Mouse (Mus musculus) thymus, adult 2 months (tissue): ENCODE results near the gene Metap2. TPM values are rescaled to one million over a fixed set of nuclear protein-coding genes. Genes with fewer than 3 reads are reported as not detected.
A peak's percentile ranks its signal among the peaks of the same experiment; 100 is the strongest.

Source experiments
- DNase-seq: peaks from one replicate; pipeline ENCODE4 v3.0.0; 2021
- H3K27ac ChIP-seq: fragments of 200-500 bp; 2 replicates; pipeline ENCODE4 v1.5.1; 2012; ENCODE audit warnings: low read length, control low read depth; ENCODE audit not compliant: control insufficient read depth, insufficient read depth
- H3K27me3 ChIP-seq: fragments of 200-500 bp; 2 replicates; pipeline ENCODE4 v1.6.1; 2012; ENCODE audit warnings: mild to moderate bottlenecking, low read length, moderate library complexity, mixed read lengths; ENCODE audit not compliant: control insufficient read depth, insufficient read depth
- H3K36me3 ChIP-seq: fragments of 200-500 bp; 2 replicates; pipeline ENCODE4 v1.6.1; 2012; ENCODE audit warnings: mild to moderate bottlenecking, low read length, moderate library complexity; ENCODE audit not compliant: control insufficient read depth, insufficient read depth
- H3K4me1 ChIP-seq: fragments of 200-500 bp; replicated peaks from 2 replicates; pipeline ENCODE4 v1.6.1; 2012; ENCODE audit warnings: low read length; ENCODE audit not compliant: control insufficient read depth, insufficient read depth
- H3K4me3 ChIP-seq: fragments of 200-500 bp; 2 replicates; pipeline ENCODE4 v1.5.1; 2012; ENCODE audit warnings: mild to moderate bottlenecking, low read length, control low read depth, moderate library complexity; ENCODE audit not compliant: control insufficient read depth, insufficient read depth
- CTCF ChIP-seq: fragments of 200-500 bp; IDR thresholded peaks from 2 replicates; pipeline ENCODE4 v1.5.1; 2012; ENCODE audit warnings: mild to moderate bottlenecking, control low read depth, low read length, moderate library complexity, borderline replicate concordance; ENCODE audit not compliant: control insufficient read depth, poor library complexity, insufficient read depth; ENCODE audit errors: extremely low read depth
- POLR2A ChIP-seq: fragments of 200-500 bp; IDR thresholded peaks from 2 replicates; pipeline ENCODE4 v1.6.1; 2012; ENCODE audit warnings: mild to moderate bottlenecking, low read length, control low read depth, moderate library complexity; ENCODE audit not compliant: control insufficient read depth, poor library complexity, insufficient read depth; ENCODE audit errors: extremely low read depth
- WGBS: fragments of 180-500 bp; shearing (Covaris S2); methylation state at CpG from one replicate; pipeline ENCODE4 v1.1.7; 2018; 5-methylcytosine and 5-hydroxymethylcytosine counted together
- polyA plus RNA-seq: library from polyadenylated mRNA; depleted of rRNA; stranded (reverse); fragments of >200 nt; gene quantifications from 2 replicates; pipeline ENCODE4 v1.2.3, GENCODE M21; 2012

Gene Metap2
- polyA plus RNA-seq, 1 experiment = 60.5 TPM

DNA sequence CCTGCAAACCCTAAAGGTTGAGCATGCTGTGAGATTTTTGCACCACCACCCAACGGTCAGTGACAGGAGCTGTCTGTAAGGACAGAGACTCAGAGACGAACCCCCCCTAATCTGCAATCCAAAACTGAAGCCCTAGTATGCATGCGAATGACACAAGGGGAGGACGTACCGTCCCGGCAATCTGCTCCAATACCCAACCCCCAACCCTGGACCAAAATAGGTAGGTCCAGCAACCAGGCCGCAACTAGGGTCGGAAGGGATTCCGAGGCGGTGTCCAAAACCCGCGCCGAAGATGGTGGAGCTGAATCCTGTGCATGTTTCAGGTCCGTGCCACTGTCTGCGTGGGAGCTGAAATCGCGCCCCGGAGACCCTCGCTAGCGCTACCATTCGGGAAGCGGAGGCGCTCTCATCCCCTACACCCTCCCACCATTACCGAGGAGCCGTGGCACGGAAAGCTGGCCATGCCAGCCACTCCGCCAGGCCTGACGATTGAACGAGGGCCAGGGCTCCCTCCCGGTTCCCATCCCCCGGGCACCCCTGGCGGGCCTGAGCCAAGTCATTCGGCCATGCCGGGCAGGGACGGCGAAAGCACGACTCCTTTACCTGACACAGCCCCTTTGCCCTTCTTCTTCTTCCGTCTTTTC lies 7.8 kb downstream of the Metap2 start:
- H3K4me3 ChIP-seq = peak overlapping the region; percentile 91
- peak overlapping the region; percentile 25; the same call in 1 of the 2 replicates for H3K27ac ChIP-seq
- peaks cover 14% of the 10 kb centered on the region for H3K36me3 ChIP-seq
- H3K4me1 ChIP-seq = peaks cover 3% of the 10 kb centered on the region
- DNase-seq = peak; percentile 58
- under 1% methylated on average over 38 of the region's 38 CpGs for WGBS
- TF ChIP-seq POLR2A (no peak), CTCF (no peak)
- no peaks in the 10 kb centered on the region for H3K27me3 ChIP-seq

DNA sequence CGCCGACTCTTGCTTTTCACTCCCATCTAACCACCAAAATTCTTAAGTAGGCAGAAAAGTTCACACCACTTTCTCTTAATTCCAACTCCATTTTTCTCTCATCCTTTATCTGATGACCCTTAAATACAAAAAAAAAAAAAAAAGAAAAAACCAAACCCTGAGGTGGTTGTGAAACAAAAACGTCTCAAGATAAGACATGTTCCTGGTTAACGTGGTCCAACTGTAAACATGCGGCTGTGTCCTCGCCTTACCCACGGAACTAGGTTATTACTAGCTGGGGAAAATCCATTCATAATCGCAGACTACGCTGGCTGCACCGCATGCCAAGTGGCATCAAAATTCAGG lies 8.3 kb downstream of the Metap2 start:
- H3K27ac ChIP-seq = no peak overlapping the region; the same call in 1 of the 2 replicates
- H3K4me3 ChIP-seq = peak overlapping the region; percentile 91
- no peak for TF ChIP-seq POLR2A
- no peak for TF ChIP-seq CTCF
- peaks cover 14% of the 10 kb centered on the region for H3K36me3 ChIP-seq
- peaks cover 3% of the 10 kb centered on the region for H3K4me1 ChIP-seq
- no peaks in the 10 kb centered on the region for H3K27me3 ChIP-seq
- DNase-seq = no peak
- 7% methylated on average over 10 of the region's 10 CpGs for WGBS

DNA sequence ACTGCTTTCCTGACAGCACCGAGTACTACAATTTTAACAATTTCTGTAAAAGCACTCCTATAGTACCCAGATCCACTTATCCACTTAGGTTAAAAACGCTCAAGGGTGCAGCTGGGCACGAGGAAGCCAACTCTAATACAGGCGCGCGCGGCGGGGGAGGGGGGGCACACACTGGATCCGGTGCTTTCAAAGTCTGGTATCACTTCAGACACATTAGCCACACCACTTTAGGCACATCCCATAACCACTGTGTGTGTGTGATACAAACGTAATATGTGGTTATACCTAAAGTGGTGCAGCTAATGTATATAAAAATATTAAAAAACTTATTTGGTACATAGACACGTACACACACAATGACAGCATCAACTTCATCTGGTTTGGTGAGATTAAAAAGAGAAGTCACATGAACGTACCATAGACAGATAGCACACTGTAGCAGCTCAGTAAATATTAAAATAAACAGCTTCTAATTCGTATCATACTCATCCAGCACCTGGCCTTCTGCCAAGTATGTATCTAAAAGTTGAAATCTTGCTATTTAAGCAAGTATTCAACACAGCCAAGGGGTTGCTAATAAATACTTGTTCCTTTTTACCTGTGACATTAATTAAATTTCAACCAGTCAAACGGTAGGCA lies 10.9 kb downstream of the Metap2 start:
- no peak for DNase-seq
- Histone ChIP-seq H3K27me3 (no peaks in the 10 kb centered on the region), H3K4me1 (peaks cover 5% of the 10 kb centered on the region), H3K36me3 (peaks cover 14% of the 10 kb centered on the region), H3K4me3 (no peak overlapping the region), H3K27ac (no peak overlapping the region)
- WGBS = 89% methylated on average over 14 of the region's 14 CpGs
- no peak for TF ChIP-seq POLR2A
- TF ChIP-seq CTCF = no peak

DNA sequence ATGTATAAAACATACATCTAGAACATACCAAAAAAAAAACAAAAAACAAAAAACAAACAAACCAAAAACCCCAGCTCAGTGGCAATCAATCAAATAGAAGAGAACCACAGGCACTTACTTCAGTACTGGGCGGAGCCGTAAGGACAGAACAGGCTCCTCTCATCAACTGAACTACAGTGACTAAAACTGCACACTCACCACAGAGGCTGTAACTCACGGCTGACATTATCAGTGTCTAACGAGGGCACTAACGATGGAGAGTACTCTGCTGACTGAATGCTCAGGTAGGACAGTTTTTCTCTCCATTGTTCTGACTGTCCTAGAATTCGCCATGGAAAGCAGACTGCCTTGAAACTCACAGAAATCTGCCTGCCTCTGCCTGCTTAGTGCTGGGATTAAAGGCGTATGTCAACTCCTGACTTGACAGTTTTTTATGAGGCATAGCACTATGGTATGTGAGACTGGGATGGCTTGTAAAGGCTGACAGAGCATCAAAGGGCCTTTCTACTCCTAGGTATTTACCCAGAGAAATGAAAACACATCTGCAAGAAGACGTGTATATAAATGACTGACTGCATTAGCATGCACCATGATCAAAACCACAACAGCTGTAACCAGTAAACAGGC lies 14.0 kb downstream of the Metap2 start:
- H3K27me3 ChIP-seq = no peaks in the 10 kb centered on the region
- WGBS = 76% methylated on average over 8 of the region's 8 CpGs
- no peak for DNase-seq
- no peak for TF ChIP-seq POLR2A
- TF ChIP-seq CTCF = no peak
- H3K4me3 ChIP-seq = no peak overlapping the region
- peaks cover 32% of the 10 kb centered on the region for H3K36me3 ChIP-seq
- peaks cover 2% of the 10 kb centered on the region; the same call in 1 of the 2 replicates for H3K4me1 ChIP-seq
- H3K27ac ChIP-seq = no peak overlapping the region

DNA sequence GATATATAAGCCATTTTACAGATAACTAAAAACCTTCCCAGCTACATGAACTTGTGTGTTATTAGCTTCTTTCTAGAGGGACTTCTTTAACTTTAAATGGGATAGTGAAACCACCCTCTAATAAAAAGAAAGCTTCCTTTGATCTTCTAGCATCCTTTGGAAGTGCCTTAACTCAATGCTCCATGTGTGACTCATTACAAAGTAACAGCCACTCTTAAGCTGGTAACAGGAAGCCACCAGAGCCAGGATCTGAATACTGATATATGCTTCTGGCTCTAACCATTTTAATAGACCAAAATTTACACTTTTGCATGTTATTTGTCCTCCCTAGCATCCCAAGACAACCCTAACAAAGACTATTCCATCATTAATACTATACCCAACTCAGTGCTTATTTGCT lies 15.0 kb downstream of the Metap2 start:
- TF ChIP-seq CTCF (no peak), POLR2A (no peak)
- Histone ChIP-seq H3K36me3 (peaks cover 32% of the 10 kb centered on the region), H3K4me1 (0 out of 2 replicates have a peak, but pooled peaks cover 2% of the 10 kb centered on the region), H3K4me3 (no peak overlapping the region), H3K27ac (no peak overlapping the region), H3K27me3 (no peaks in the 10 kb centered on the region)
- no peak for DNase-seq

DNA sequence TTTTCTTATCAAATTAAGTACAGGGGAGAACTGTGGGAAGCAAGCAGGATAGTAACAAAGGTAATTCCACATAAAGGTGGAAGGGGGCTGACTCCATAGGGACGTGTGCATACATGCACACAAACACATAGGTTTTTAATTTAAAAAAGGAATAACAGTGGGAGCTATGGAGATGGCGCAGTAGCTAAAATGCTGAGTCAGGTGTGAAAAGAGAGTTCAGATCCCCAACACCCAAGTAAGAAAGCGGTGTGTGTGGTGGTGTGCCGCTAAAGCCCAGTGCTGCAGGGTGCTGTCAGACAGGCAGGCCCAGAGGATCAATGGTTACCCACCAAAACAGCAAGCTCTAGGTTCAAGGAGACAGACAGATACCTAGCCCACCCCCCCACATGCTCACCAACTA lies 18.2 kb downstream of the Metap2 start:
- TF ChIP-seq POLR2A (no peak), CTCF (no peak)
- no peak overlapping the region for H3K27ac ChIP-seq
- 98% methylated on average over 4 of the region's 4 CpGs for WGBS
- no peak overlapping the region for H3K4me3 ChIP-seq
- no peaks in the 10 kb centered on the region for H3K27me3 ChIP-seq
- no peak for DNase-seq
- 0 out of 2 replicates have a peak, but pooled peaks cover 2% of the 10 kb centered on the region for H3K4me1 ChIP-seq
- H3K36me3 ChIP-seq = peaks cover 29% of the 10 kb centered on the region

GRCm38 (mm10) chr10:93876772-93877171 lies 20.1 kb downstream of the Metap2 start:
- WGBS = 49% methylated on average over 1 of the region's 1 CpGs
- TF ChIP-seq POLR2A (no peak), CTCF (no peak)
- peaks cover 41% of the 10 kb centered on the region for H3K36me3 ChIP-seq

More at GRCm38 (mm10) chr10:93876772-93877171, 20.1 kb downstream of the Metap2 start:
- no peak for DNase-seq
- H3K4me3 ChIP-seq = no peak overlapping the region
- no peaks in the 10 kb centered on the region for H3K27me3 ChIP-seq
- H3K4me1 ChIP-seq = no peaks in the 10 kb centered on the region
- H3K27ac ChIP-seq = no peak overlapping the region
